In the genomic region with DNA sequence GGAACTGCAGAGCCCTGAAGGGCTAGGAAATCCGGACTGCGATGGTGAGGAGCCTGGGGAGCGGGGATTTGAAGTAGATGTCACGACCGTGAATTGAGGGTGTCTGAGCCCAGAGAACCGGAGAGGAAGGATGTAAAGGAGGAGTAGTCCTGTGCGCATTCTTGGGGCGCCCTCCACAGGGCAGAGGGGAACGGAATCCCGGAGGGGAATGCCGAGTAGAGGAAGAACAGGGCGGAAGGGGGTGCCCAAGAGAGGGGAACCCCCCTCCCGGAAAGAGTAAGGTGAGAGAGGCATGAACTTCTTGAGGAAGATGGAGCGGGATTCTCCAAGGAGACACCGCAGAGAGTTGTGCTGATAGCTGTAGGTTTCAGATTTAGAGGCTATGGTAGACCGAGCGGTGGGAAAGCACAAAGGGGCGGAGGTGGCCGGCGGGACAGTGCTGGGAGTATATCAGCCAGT, we compare ENCODE assay signal across 7 mouse cellular contexts. TPM values are rescaled to one million over a fixed set of nuclear protein-coding genes. Genes with fewer than 3 reads are reported as not detected.
DNase-seq lines count a peak whose midpoint lies in the region; ATAC-seq and TF ChIP-seq lines count a peak whose summit lies in the region.

No protein-coding gene starts in this region.

- H3K4me1 ChIP-seq in embryonic facial prominence, embryonic 13.5 days, result peaks cover 5% of the 10 kb centered on the region
- H3K4me1 ChIP-seq in heart, embryonic 12.5 days (replicated peaks), result peaks cover 15% of the 10 kb centered on the region
- peaks cover 11% of the 10 kb centered on the region; the same call in 1 of the 2 replicates for H3K4me1 ChIP-seq in kidney, embryonic 16.5 days (ENCODE audit: insufficient read depth, low read length)
- peaks cover 8% of the 10 kb centered on the region; the same call in 1 of the 2 replicates for H3K4me1 ChIP-seq in midbrain, postnatal 0 days (ENCODE audit: insufficient read depth, low read length)

- peak; percentile 45 for ATAC-seq in embryonic facial prominence, embryonic 13.5 days (ENCODE audit: insufficient number of reproducible peaks, insufficient read depth, low FRiP score, low TSS enrichment, low read depth)
- ATAC-seq in heart, embryonic 12.5 days (ENCODE audit: insufficient number of reproducible peaks, low FRiP score), result peak; percentile 82
- peak; percentile 72 for ATAC-seq in kidney, embryonic 16.5 days (ENCODE audit: low FRiP score, low TSS enrichment)
- peak; percentile 81 for ATAC-seq in midbrain, postnatal 0 days (ENCODE audit: low FRiP score)

- peak overlapping the region; percentile 73 for H3K4me3 ChIP-seq in embryonic facial prominence, embryonic 13.5 days
- H3K4me3 ChIP-seq in heart, embryonic 12.5 days, result peak overlapping the region; percentile 76
- peak overlapping the region; percentile 71 for H3K4me3 ChIP-seq in kidney, embryonic 16.5 days (ENCODE audit: low read length)
- H3K4me3 ChIP-seq in midbrain, postnatal 0 days (ENCODE audit: low read depth, low read length), result peak overlapping the region; percentile 78

- peak overlapping the region; percentile 81 for H3K9ac ChIP-seq in embryonic facial prominence, embryonic 13.5 days
- H3K9ac ChIP-seq in heart, embryonic 12.5 days, result peak overlapping the region; percentile 77
- peak overlapping the region; percentile 61 for H3K9ac ChIP-seq in kidney, embryonic 16.5 days (replicated peaks; ENCODE audit: low read length)
- peak overlapping the region; percentile 80 for H3K9ac ChIP-seq in midbrain, postnatal 0 days (replicated peaks; ENCODE audit: low read length, poor library complexity, severe bottlenecking)

- peak overlapping the region; percentile 76 for H3K4me2 ChIP-seq in embryonic facial prominence, embryonic 13.5 days
- H3K4me2 ChIP-seq in heart, embryonic 12.5 days, result peak overlapping the region; percentile 78
- H3K4me2 ChIP-seq in kidney, embryonic 16.5 days (replicated peaks; ENCODE audit: low read depth, low read length), result peak overlapping the region; percentile 83
- peak overlapping the region; percentile 86 for H3K4me2 ChIP-seq in midbrain, postnatal 0 days (ENCODE audit: low read depth, low read length, poor library complexity, severe bottlenecking)

- no peaks in the 10 kb centered on the region for H3K27me3 ChIP-seq in embryonic facial prominence, embryonic 13.5 days
- no peaks in the 10 kb centered on the region for H3K27me3 ChIP-seq in heart, embryonic 12.5 days (replicated peaks)
- 0 out of 2 replicates have a peak, but pooled peaks cover 2% of the 10 kb centered on the region for H3K27me3 ChIP-seq in kidney, embryonic 16.5 days (ENCODE audit: insufficient read depth, low read length)
- H3K27me3 ChIP-seq in midbrain, postnatal 0 days (ENCODE audit: insufficient read depth, low read length), result no peaks in the 10 kb centered on the region

- no peaks in the 10 kb centered on the region for H3K36me3 ChIP-seq in embryonic facial prominence, embryonic 13.5 days
- no peaks in the 10 kb centered on the region for H3K36me3 ChIP-seq in heart, embryonic 12.5 days
- no peaks in the 10 kb centered on the region for H3K36me3 ChIP-seq in kidney, embryonic 16.5 days (ENCODE audit: insufficient read depth, low read length)
- no peaks in the 10 kb centered on the region for H3K36me3 ChIP-seq in midbrain, postnatal 0 days (ENCODE audit: insufficient read depth, low read length)

- DNase-seq in adrenal gland, postnatal 4 days (ENCODE audit: low spot score in 2 of 2), result peak; percentile 37 to 63
- peak; percentile 54 for DNase-seq in liver
- peak; percentile 62 for DNase-seq in midbrain, postnatal 0 days (ENCODE audit: low spot score)
- DNase-seq in spleen, postnatal 14 days (ENCODE audit: low spot score in 2 of 2), result peak; percentile 18 to 21

- no peaks in the 10 kb centered on the region for H3K9me3 ChIP-seq in embryonic facial prominence, embryonic 13.5 days
- H3K9me3 ChIP-seq in heart, embryonic 12.5 days (replicated peaks), result no peaks in the 10 kb centered on the region
- H3K9me3 ChIP-seq in kidney, embryonic 16.5 days (ENCODE audit: low read length), result no peaks in the 10 kb centered on the region
- H3K9me3 ChIP-seq in midbrain, postnatal 0 days (ENCODE audit: low read length), result no peaks in the 10 kb centered on the region

- under 1% methylated on average over 20 of the region's 20 CpGs for WGBS in embryonic facial prominence, embryonic 13.5 days
- WGBS in heart, embryonic 12.5 days, result 0% methylated on average over 20 of the region's 20 CpGs
- 2% methylated on average over 20 of the region's 20 CpGs for WGBS in kidney, embryonic 16.5 days
- under 1% methylated on average over 20 of the region's 20 CpGs for WGBS in midbrain, postnatal 0 days

- peak; percentile 69 for TF ChIP-seq CTCF in midbrain, postnatal 0 days (IDR thresholded peaks at IDR 0.05)

- H3K27ac ChIP-seq in embryonic facial prominence, embryonic 13.5 days, result peak overlapping the region; percentile 88
- peak overlapping the region; percentile 82 for H3K27ac ChIP-seq in heart, embryonic 12.5 days (ENCODE audit: poor library complexity, severe bottlenecking)
- H3K27ac ChIP-seq in kidney, embryonic 16.5 days (ENCODE audit: low read length), result peak overlapping the region; percentile 54; the same call in 1 of the 2 replicates
- peak overlapping the region; percentile 82 for H3K27ac ChIP-seq in midbrain, postnatal 0 days (ENCODE audit: low read depth, low read length)

RNA-seq across cellular contexts. Expression of a gene that starts 0.6 kb away (rescaled TPM):
- total RNA-seq in adrenal gland, postnatal 4 days (2021), result 10 to 100 TPM; 40.5 to 44.6 TPM
- polyA plus RNA-seq in embryonic facial prominence, embryonic 13.5 days (2015; fragmentation: Nextera tagmentation; extraction: Ambion mirVana), result 6.0 and 7.0 TPM in 2 replicates
- polyA plus RNA-seq in heart, embryonic 12.5 days (2016; fragmentation: Nextera tagmentation; extraction: Ambion mirVana), result 4.1 and 4.9 TPM in 2 replicates
- polyA plus RNA-seq in kidney, embryonic 16.5 days (2015; fragmentation: Nextera tagmentation; extraction: Ambion mirVana), result 4.7 and 5.2 TPM in 2 replicates
- total RNA-seq in midbrain, postnatal 0 days (2014; rRNA removed), result 95.0 and 144 TPM in 2 replicates
- polyA plus RNA-seq in midbrain, postnatal 0 days (2015; fragmentation: Nextera tagmentation; extraction: Ambion mirVana), result 32.2 and 32.5 TPM in 2 replicates

Comparison
In these comparisons a context has a peak if more than half of its experiments do, and no peak if none do; other contexts are left out.
1. Peak in every context shown above with its lines: DNase-seq, ATAC-seq, H3K4me3 ChIP-seq and H3K27ac ChIP-seq.